Mouse (Mus musculus) neural tube, embryonic 12.5 days (tissue): ENCODE measurements around the gene Nif3l1. TPM values are rescaled to one million over a fixed set of nuclear protein-coding genes. Genes with fewer than 3 reads are reported as not detected.
A peak's percentile ranks its signal among the peaks of the same experiment; 100 is the strongest.

Experiments
- ATAC-seq: fragments of 200-750 bp; cut with Nextera tagmentation; 2 replicates; pipeline ENCODE4 v1.8.0; 2017; ENCODE audit warnings: low read depth, mild to moderate bottlenecking, moderate TSS enrichment, moderate library complexity; ENCODE audit not compliant: low FRiP score
- H3K27ac ChIP-seq: fragments of 300-500 bp; sonication (generic); 2 replicates; pipeline ENCODE4 v1.5.1; 2016
- H3K27me3 ChIP-seq: fragments of 300-500 bp; sonication (generic); replicated peaks from 2 replicates; pipeline ENCODE4 v1.6.1; 2016; ENCODE audit warnings: mild to moderate bottlenecking
- H3K36me3 ChIP-seq: fragments of 300-500 bp; sonication (generic); 2 replicates; pipeline ENCODE4 v1.6.1; 2016; ENCODE audit warnings: mild to moderate bottlenecking
- H3K4me1 ChIP-seq: fragments of 300-500 bp; sonication (generic); 2 replicates; pipeline ENCODE4 v1.6.1; 2016
- H3K4me2 ChIP-seq: fragments of 300-500 bp; sonication (generic); replicated peaks from 2 replicates; pipeline ENCODE4 v1.6.1; 2016; ENCODE audit warnings: mild to moderate bottlenecking
- H3K4me3 ChIP-seq: fragments of 300-500 bp; sonication (generic); 2 replicates; pipeline ENCODE4 v1.5.1; 2016
- H3K9ac ChIP-seq: fragments of 300-500 bp; sonication (generic); 2 replicates; pipeline ENCODE4 v1.6.1; 2016; ENCODE audit warnings: mild to moderate bottlenecking
- H3K9me3 ChIP-seq: fragments of 300-500 bp; sonication (generic); 2 replicates; pipeline ENCODE4 v1.6.1; 2016; ENCODE audit warnings: mild to moderate bottlenecking
- WGBS: fragments of 180-500 bp; shearing (Covaris S2); methylation state at CpG from one replicate; pipeline ENCODE4 v1.1.7; 2016; 5-methylcytosine and 5-hydroxymethylcytosine counted together
- polyA plus RNA-seq: library from polyadenylated mRNA; unstranded; fragments of >200 nt; fragmentation: Nextera tagmentation; extraction: Ambion mirVana; gene quantifications from 2 replicates; pipeline ENCODE4 v1.2.1, GENCODE M21; 2016

The Nif3l1 gene
- polyA plus RNA-seq = 58.2 and 60.4 TPM in 2 replicates

DNA sequence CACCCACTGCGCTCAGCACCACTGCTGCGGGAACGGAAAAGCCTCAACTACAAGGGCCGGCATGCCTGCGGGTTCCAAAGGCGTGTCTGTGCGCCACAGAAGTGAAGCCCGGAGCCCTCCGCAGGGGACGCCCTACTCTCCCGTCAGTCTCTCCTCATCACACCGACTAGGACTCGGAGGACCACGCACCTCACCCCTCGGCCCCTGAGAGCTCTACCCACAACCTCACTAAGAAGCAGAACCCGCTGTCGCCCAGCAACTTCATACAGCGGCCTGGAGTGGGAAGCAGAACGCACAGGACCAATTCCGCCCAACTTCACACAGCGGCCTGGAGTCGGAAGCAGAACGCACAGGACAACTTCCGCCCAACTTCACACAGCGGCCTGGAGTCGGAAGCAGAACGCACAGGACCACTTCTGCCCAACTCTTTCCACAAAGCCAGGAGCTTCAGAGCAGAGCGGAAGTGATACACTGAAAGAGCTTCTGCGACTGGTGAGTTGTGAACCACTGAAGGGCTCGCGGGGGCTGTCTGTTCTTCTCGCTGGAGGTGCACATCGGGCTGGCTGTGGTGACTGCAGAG, at the start of gene Nif3l1, which contains the start of gene Ppil3:
Nif3l1 (plus strand) TSS at position 9 of the 580 bp plus-strand sequence.
Ppil3 (minus strand) TSS at position 344 of the 580 bp plus-strand sequence.
- under 1% methylated on average over 33 of the region's 33 CpGs for WGBS
- H3K36me3 ChIP-seq = peaks cover 30% of the 10 kb centered on the region
- ATAC-seq = peak; percentile 97

DNA sequence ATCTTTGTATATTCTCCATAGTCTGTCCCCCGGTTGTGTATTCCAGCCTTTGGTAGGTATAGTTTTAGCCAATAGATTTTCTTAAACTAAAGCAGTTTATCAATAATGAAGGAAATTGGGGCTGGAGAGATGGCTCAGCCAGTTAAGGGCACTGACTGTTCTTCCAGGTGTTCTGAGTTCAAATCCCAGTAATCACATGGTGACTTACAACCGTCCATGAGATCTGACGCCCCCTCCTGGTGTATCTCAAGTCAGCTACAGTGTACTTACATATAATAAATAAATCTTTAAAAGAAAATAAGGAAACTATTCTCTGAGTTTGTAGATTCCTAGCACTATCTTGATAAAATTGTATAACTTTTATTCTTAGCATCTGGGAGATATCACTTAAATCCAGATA, 49.6 kb upstream of the Nif3l1 start:
- H3K9me3 ChIP-seq = no peaks in the 10 kb centered on the region
- H3K9ac ChIP-seq = no peak overlapping the region
- no peaks in the 10 kb centered on the region for H3K27me3 ChIP-seq
- peaks cover 16% of the 10 kb centered on the region for H3K4me1 ChIP-seq
- H3K4me2 ChIP-seq = no peak overlapping the region
- H3K36me3 ChIP-seq = peaks cover 50% of the 10 kb centered on the region
- no peak for ATAC-seq
- 96% methylated on average over 3 of the region's 3 CpGs for WGBS
- H3K4me3 ChIP-seq = no peak overlapping the region
- H3K27ac ChIP-seq = no peak overlapping the region

More for the DNA sequence above, at the start of gene Nif3l1, which contains the start of gene Ppil3:
- peak within 1 kb of the TSS; percentile 60 for H3K4me3 ChIP-seq
- H3K9me3 ChIP-seq = no peaks in the 10 kb centered on the region
- peak within 1 kb of the TSS; percentile 76 for H3K9ac ChIP-seq
- peak within 1 kb of the TSS; percentile 76 for H3K4me2 ChIP-seq
- no peaks in the 10 kb centered on the region for H3K27me3 ChIP-seq
- peaks cover 23% of the 10 kb centered on the region for H3K4me1 ChIP-seq
- H3K27ac ChIP-seq = peak within 1 kb of the TSS; percentile 65

DNA sequence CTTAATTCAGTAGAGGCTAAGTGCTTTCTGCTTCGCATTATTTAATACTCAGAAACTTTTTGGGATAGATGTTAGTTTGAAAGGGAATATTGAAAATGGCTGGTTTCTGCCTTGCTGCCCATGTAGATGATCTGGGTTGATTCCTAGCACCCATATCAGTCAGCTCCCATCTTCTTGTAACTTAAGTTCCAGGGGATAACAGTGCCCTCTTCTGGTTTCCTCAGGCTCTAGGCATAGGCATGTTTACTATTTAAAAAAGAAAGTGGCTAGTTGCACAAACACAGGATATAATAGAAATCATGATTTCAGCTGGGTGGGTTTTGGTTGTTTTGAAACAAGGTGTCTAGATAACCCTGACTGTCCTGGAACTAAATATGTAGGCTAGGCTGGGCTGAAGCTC, 48.8 kb upstream of the Nif3l1 start:
- H3K9me3 ChIP-seq = no peaks in the 10 kb centered on the region
- H3K9ac ChIP-seq = no peak overlapping the region
- H3K27me3 ChIP-seq = no peaks in the 10 kb centered on the region
- no peak overlapping the region for H3K4me3 ChIP-seq
- H3K4me1 ChIP-seq = peaks cover 13% of the 10 kb centered on the region
- H3K36me3 ChIP-seq = peaks cover 58% of the 10 kb centered on the region
- WGBS = 94% methylated on average over 1 of the region's 1 CpGs
- no peak overlapping the region for H3K4me2 ChIP-seq
- no peak overlapping the region for H3K27ac ChIP-seq
- no peak for ATAC-seq

- peaks cover 72% of the 10 kb centered on the region for H3K36me3 ChIP-seq
- H3K27me3 ChIP-seq = no peaks in the 10 kb centered on the region
- no peak overlapping the region for H3K27ac ChIP-seq
- peaks cover 5% of the 10 kb centered on the region; the same call in 1 of the 2 replicates for H3K4me1 ChIP-seq
- H3K9me3 ChIP-seq = no peaks in the 10 kb centered on the region
- no peak for ATAC-seq
- H3K4me3 ChIP-seq = no peak overlapping the region
- H3K4me2 ChIP-seq = no peak overlapping the region
- WGBS = 96% methylated on average over 6 of the region's 6 CpGs
- no peak overlapping the region for H3K9ac ChIP-seq
These were observed 47.2 kb upstream of the Nif3l1 start for GRCm38 (mm10) chr1:58397731-58398130.

- no peak overlapping the region for H3K4me3 ChIP-seq
- no peaks in the 10 kb centered on the region for H3K27me3 ChIP-seq
- no peak overlapping the region for H3K27ac ChIP-seq
- H3K4me1 ChIP-seq = no peaks in the 10 kb centered on the region
- no peak for ATAC-seq
- H3K9me3 ChIP-seq = no peaks in the 10 kb centered on the region
- WGBS = 92% methylated on average over 6 of the region's 6 CpGs
- H3K4me2 ChIP-seq = no peak overlapping the region
- H3K9ac ChIP-seq = no peak overlapping the region
- peaks cover 81% of the 10 kb centered on the region for H3K36me3 ChIP-seq
These were observed 43.6 kb upstream of the Nif3l1 start for GRCm38 (mm10) chr1:58401396-58401795.

- H3K4me3 ChIP-seq = no peak overlapping the region
- H3K4me2 ChIP-seq = no peak overlapping the region
- ATAC-seq = no peak
- no peaks in the 10 kb centered on the region for H3K27me3 ChIP-seq
- H3K4me1 ChIP-seq = no peaks in the 10 kb centered on the region
- H3K9me3 ChIP-seq = no peaks in the 10 kb centered on the region
- H3K9ac ChIP-seq = no peak overlapping the region
- WGBS = 97% methylated on average over 5 of the region's 5 CpGs
- peaks cover 70% of the 10 kb centered on the region for H3K36me3 ChIP-seq
- H3K27ac ChIP-seq = no peak overlapping the region
These were observed 41.2 kb upstream of the Nif3l1 start for GRCm38 (mm10) chr1:58403745-58404144.

GRCm38 (mm10) chr1:58407321-58407720, 37.6 kb upstream of the Nif3l1 start:
- 97% methylated on average over 7 of the region's 7 CpGs for WGBS
- Histone ChIP-seq H3K36me3 (peaks cover 66% of the 10 kb centered on the region), H3K4me2 (no peak overlapping the region), H3K4me3 (no peak overlapping the region), H3K27ac (no peak overlapping the region), H3K9me3 (no peaks in the 10 kb centered on the region), H3K27me3 (no peaks in the 10 kb centered on the region), H3K4me1 (no peaks in the 10 kb centered on the region), H3K9ac (no peak overlapping the region)
- ATAC-seq = no peak

- Histone ChIP-seq H3K9ac (no peak overlapping the region), H3K27me3 (no peaks in the 10 kb centered on the region), H3K4me3 (no peak overlapping the region), H3K4me2 (no peak overlapping the region), H3K27ac (no peak overlapping the region), H3K9me3 (no peaks in the 10 kb centered on the region), H3K4me1 (no peaks in the 10 kb centered on the region), H3K36me3 (peaks cover 65% of the 10 kb centered on the region)
- no peak for ATAC-seq
- WGBS = 88% methylated on average over 6 of the region's 6 CpGs
These were observed 36.8 kb upstream of the Nif3l1 start for GRCm38 (mm10) chr1:58408141-58408540.

- H3K4me2 ChIP-seq = no peak overlapping the region
- no peaks in the 10 kb centered on the region for H3K27me3 ChIP-seq
- H3K4me1 ChIP-seq = no peaks in the 10 kb centered on the region
- peaks cover 66% of the 10 kb centered on the region for H3K36me3 ChIP-seq
- no peak for ATAC-seq
- no peaks in the 10 kb centered on the region for H3K9me3 ChIP-seq
- WGBS = 88% methylated on average over 5 of the region's 5 CpGs
- H3K4me3 ChIP-seq = no peak overlapping the region
- no peak overlapping the region for H3K9ac ChIP-seq
- H3K27ac ChIP-seq = no peak overlapping the region
These were observed 35.3 kb upstream of the Nif3l1 start for GRCm38 (mm10) chr1:58409553-58410197.

DNA sequence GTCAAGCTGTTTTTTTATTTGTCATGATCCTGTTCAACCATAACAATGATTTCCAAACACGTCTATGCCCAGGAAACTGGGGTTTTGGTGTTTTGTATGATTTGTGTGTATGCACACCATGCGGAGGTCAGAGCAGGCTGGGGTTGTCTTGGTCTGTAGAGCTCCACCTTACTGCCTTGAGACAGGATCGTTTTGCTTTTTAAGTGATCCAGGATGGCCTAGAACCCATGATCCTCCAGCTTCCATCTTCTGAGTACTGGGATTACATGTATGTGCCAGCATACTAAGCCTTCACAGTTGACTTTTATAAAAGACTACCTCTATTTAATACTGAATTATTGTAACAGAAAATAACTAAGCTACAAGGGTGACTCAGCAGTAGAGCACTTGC, 34.8 kb upstream of the Nif3l1 start:
- Histone ChIP-seq H3K4me3 (no peak overlapping the region), H3K4me1 (no peaks in the 10 kb centered on the region), H3K9ac (no peak overlapping the region), H3K9me3 (no peaks in the 10 kb centered on the region), H3K27me3 (no peaks in the 10 kb centered on the region), H3K36me3 (peaks cover 71% of the 10 kb centered on the region), H3K27ac (no peak overlapping the region), H3K4me2 (no peak overlapping the region)
- 89% methylated on average over 3 of the region's 3 CpGs for WGBS
- no peak for ATAC-seq

- Histone ChIP-seq H3K36me3 (peaks cover 70% of the 10 kb centered on the region), H3K9me3 (no peaks in the 10 kb centered on the region), H3K4me2 (no peak overlapping the region), H3K27ac (no peak overlapping the region), H3K4me1 (no peaks in the 10 kb centered on the region), H3K9ac (no peak overlapping the region), H3K27me3 (no peaks in the 10 kb centered on the region), H3K4me3 (no peak overlapping the region)
- ATAC-seq = no peak
- 88% methylated on average over 7 of the region's 7 CpGs for WGBS
These were observed 34.2 kb upstream of the Nif3l1 start for GRCm38 (mm10) chr1:58410776-58411175.

- ATAC-seq = no peak
- no peak overlapping the region for H3K27ac ChIP-seq
- H3K4me3 ChIP-seq = no peak overlapping the region
- H3K9me3 ChIP-seq = no peaks in the 10 kb centered on the region
- H3K27me3 ChIP-seq = no peaks in the 10 kb centered on the region
- H3K4me1 ChIP-seq = no peaks in the 10 kb centered on the region
- H3K4me2 ChIP-seq = no peak overlapping the region
- no peak overlapping the region for H3K9ac ChIP-seq
- H3K36me3 ChIP-seq = peaks cover 86% of the 10 kb centered on the region
- 27% methylated on average over 1 of the region's 1 CpGs for WGBS
These were observed 29.5 kb upstream of the Nif3l1 start for GRCm38 (mm10) chr1:58415442-58415841.

GRCm38 (mm10) chr1:58416048-58416447, 28.9 kb upstream of the Nif3l1 start:
- Histone ChIP-seq H3K36me3 (peaks cover 83% of the 10 kb centered on the region), H3K27me3 (no peaks in the 10 kb centered on the region), H3K4me3 (no peak overlapping the region), H3K4me1 (peaks cover 2% of the 10 kb centered on the region), H3K9me3 (no peaks in the 10 kb centered on the region), H3K9ac (no peak overlapping the region), H3K27ac (no peak overlapping the region), H3K4me2 (no peak overlapping the region)
- 98% methylated on average over 2 of the region's 2 CpGs for WGBS
- ATAC-seq = no peak
